Mouse (Mus musculus): ENCODE measurements around the gene Dpm3. TPM values are rescaled to one million over a fixed set of nuclear protein-coding genes. Genes with fewer than 3 reads are reported as not detected.
A peak's percentile ranks its signal among the peaks of the same experiment; 100 is the strongest.

Dpm3 gene
- total and polyA plus RNA-seq, 3 experiments, result 52.7 to 228 (median 74.8) TPM

GRCm38 (mm10) chr3:89278643-89279042, 19.5 kb downstream of the Dpm3 start:
- H3K4me2 ChIP-seq (ENCODE audit: insufficient read depth, low read depth, poor library complexity, severe bottlenecking), result peak overlapping the region; percentile 68; the same call in 1 of the 2 replicates
- dilution Hi-C loops (cut with MboI; ENCODE audit: extremely low pct_ligation_motif_present, extremely low pct_unique_long_range_greater_than_20kb, low sequenced_read_pairs), result no loop called here
- no peak for TF ChIP-seq RAD21 (IDR thresholded peaks at IDR 0.05; ENCODE audit: low read depth, low read length)
- TF ChIP-seq SMC3 (IDR thresholded peaks at IDR 0.05; ENCODE audit: low read depth, low read length), result no peak
- no peak for TF ChIP-seq TCF12 (IDR thresholded peaks at IDR 0.05; ENCODE audit: low read depth, low read length)
- TF ChIP-seq ELF1 (IDR thresholded peaks at IDR 0.05; ENCODE audit: low read depth, low read length), result no peak
- no peak for TF ChIP-seq ZKSCAN1 (IDR thresholded peaks at IDR 0.05; ENCODE audit: borderline replicate concordance, low read depth, low read length)
- in situ Hi-C loops (cut with MboI; ENCODE audit: low pct_ligation_motif_present, low pct_unique_long_range_greater_than_20kb, low sequenced_read_pairs), result no loop called here
- H3K4me3 ChIP-seq (replicated peaks in 1 of 3; ENCODE audit: low read depth in 2 of 3, low read length in 2 of 3, poor library complexity in 1 of 3), result no peak overlapping the region
- H3K79me2 ChIP-seq (replicated peaks; ENCODE audit: control insufficient read depth, extremely low read depth, insufficient read depth, poor library complexity, severe bottlenecking), result no peaks in the 10 kb centered on the region
- no peak overlapping the region for H3K9ac ChIP-seq (ENCODE audit: insufficient read depth, low read depth)
- H3K4me1 ChIP-seq (ENCODE audit: control insufficient read depth in 1 of 2, insufficient read depth in 2 of 2), result peaks cover 13 to 26% of the 10 kb centered on the region in 2 experiments
- H3K36me3 ChIP-seq (replicated peaks in 1 of 2; ENCODE audit: control insufficient read depth in 1 of 2, insufficient read depth in 1 of 2, low read length in 1 of 2), result no peaks in the 10 kb centered on the region
- peaks cover 7% of the 10 kb centered on the region for H3K27me3 ChIP-seq (replicated peaks)
- H3K27ac ChIP-seq (ENCODE audit: insufficient read depth, low read depth), result no peak overlapping the region
- no peaks in the 10 kb centered on the region for H3K9me3 ChIP-seq (replicated peaks; ENCODE audit: low read length)
- no peak for DNase-seq (ENCODE audit: extremely low read depth)

GRCm38 (mm10) chr3:89279153-89279890, 20.2 kb downstream of the Dpm3 start:
- H3K9me3 ChIP-seq (replicated peaks; ENCODE audit: low read length), result no peaks in the 10 kb centered on the region

More at GRCm38 (mm10) chr3:89279153-89279890, 20.2 kb downstream of the Dpm3 start:
- dilution Hi-C loops (cut with MboI; ENCODE audit: extremely low pct_ligation_motif_present, extremely low pct_unique_long_range_greater_than_20kb, low sequenced_read_pairs) (no loop called here), in situ Hi-C loops (cut with MboI; ENCODE audit: low pct_ligation_motif_present, low pct_unique_long_range_greater_than_20kb, low sequenced_read_pairs) (no loop called here)
- TF ChIP-seq TCF12 (IDR thresholded peaks at IDR 0.05; ENCODE audit: low read depth, low read length) (peak; percentile 60; the same call in 1 of the 2 replicates), TBP (conservative IDR thresholded peaks at IDR 0.05; ENCODE audit: low read depth, low read length) (no peak), MXI1 (IDR thresholded peaks at IDR 0.05; ENCODE audit: low read depth, low read length) (0 out of 2 replicates have a peak, but pooled peaks have one; percentile 29), HCFC1 (IDR thresholded peaks at IDR 0.05; ENCODE audit: low read depth, low read length) (peak; percentile 34; the same call in 1 of the 2 replicates), MAZ (IDR thresholded peaks at IDR 0.05; ENCODE audit: low read depth, low read length) (peak; percentile 74; the same call in 1 of the 2 replicates), POLR2A (IDR thresholded peaks at IDR 0.05; ENCODE audit: low read depth, low read length) (peak; percentile 61), CHD1 (IDR thresholded peaks at IDR 0.05; ENCODE audit: low read depth, low read length) (no peak), CHD2 (IDR thresholded peaks at IDR 0.05; ENCODE audit: low read length) (0 out of 2 replicates have a peak, but pooled peaks have one; percentile 27), E2F4 (IDR thresholded peaks at IDR 0.05; ENCODE audit: insufficient replicate concordance, low read depth, low read length) (no peak), ZMIZ1 (IDR thresholded peaks at IDR 0.05; ENCODE audit: low read depth, low read length) (peak; percentile 80), KAT2A (IDR thresholded peaks at IDR 0.05; ENCODE audit: insufficient replicate concordance, low read length) (no peak), SIN3A (IDR thresholded peaks at IDR 0.05; ENCODE audit: low read length) (peak; percentile 32; the same call in 1 of the 2 replicates), ELF1 (IDR thresholded peaks at IDR 0.05; ENCODE audit: low read depth, low read length) (peak; percentile 21; the same call in 1 of the 2 replicates), MEF2A (IDR thresholded peaks at IDR 0.05; ENCODE audit: borderline replicate concordance, low read depth, low read length) (0 out of 2 replicates have a peak, but pooled peaks have one; percentile 30), UBTF (IDR thresholded peaks at IDR 0.05; ENCODE audit: low read depth, low read length) (no peak), NRF1 (IDR thresholded peaks at IDR 0.05; ENCODE audit: low read depth, low read length) (peak; percentile 28; the same call in 1 of the 2 replicates), SMC3 (IDR thresholded peaks at IDR 0.05; ENCODE audit: low read depth, low read length) (no peak)
- peak overlapping the region; percentile 51 to 54 (median 51) for H3K4me3 ChIP-seq (replicated peaks in 1 of 3; ENCODE audit: low read depth in 2 of 3, low read length in 2 of 3, poor library complexity in 1 of 3)
- peak overlapping the region; percentile 66 for H3K9ac ChIP-seq (ENCODE audit: insufficient read depth, low read depth)
- peaks cover 13 to 26% of the 10 kb centered on the region in 2 experiments for H3K4me1 ChIP-seq (ENCODE audit: control insufficient read depth in 1 of 2, insufficient read depth in 2 of 2)
- no peak overlapping the region for H3K27ac ChIP-seq (ENCODE audit: insufficient read depth, low read depth)
- H3K4me2 ChIP-seq (ENCODE audit: insufficient read depth, low read depth, poor library complexity, severe bottlenecking), result peak overlapping the region; percentile 68
- H3K79me2 ChIP-seq (replicated peaks; ENCODE audit: control insufficient read depth, extremely low read depth, insufficient read depth, poor library complexity, severe bottlenecking), result no peaks in the 10 kb centered on the region
- peak; percentile 75 for DNase-seq (ENCODE audit: extremely low read depth)
- H3K27me3 ChIP-seq (replicated peaks), result peaks cover 7% of the 10 kb centered on the region
- no peaks in the 10 kb centered on the region for H3K36me3 ChIP-seq (replicated peaks in 1 of 2; ENCODE audit: control insufficient read depth in 1 of 2, insufficient read depth in 1 of 2, low read length in 1 of 2)

Data from CH12.LX (cell line).